Mouse (Mus musculus) G1E (cell line): ENCODE data around the gene Slc16a10. TPM values are rescaled to one million over a fixed set of nuclear protein-coding genes. Genes with fewer than 3 reads are reported as not detected.

Source experiments
- ATAC-seq: 2 replicates; pipeline ENCODE4 v1.8.0; 2016; ENCODE audit warnings: mild to moderate bottlenecking; ENCODE audit not compliant: insufficient number of reproducible peaks, poor library complexity, low FRiP score, severe bottlenecking; ENCODE audit errors: extremely low read depth
- DNase-seq: peaks from one replicate; pipeline ENCODE4 v3.0.0; 2012; ENCODE audit warnings: low spot score
- H3K27me3 ChIP-seq: 2 replicates; pipeline ENCODE4 v1.6.1; 2012; ENCODE audit warnings: mild to moderate bottlenecking, low read length, inconsistent platforms; ENCODE audit not compliant: insufficient read depth
- H3K36me3 ChIP-seq: replicated peaks from 2 replicates; pipeline ENCODE3; 2012; ENCODE audit warnings: mild to moderate bottlenecking, inconsistent platforms
- H3K4me1 ChIP-seq: 2 replicates; pipeline ENCODE4 v1.6.1; 2012; ENCODE audit warnings: low read depth, low read length, inconsistent platforms, mixed read lengths; ENCODE audit not compliant: insufficient read depth
- H3K4me3 ChIP-seq: 2 replicates; pipeline ENCODE4 v1.5.1; 2012; ENCODE audit warnings: low read depth, mild to moderate bottlenecking, inconsistent platforms, low read length, moderate library complexity, mixed read lengths
- H3K9me3 ChIP-seq: replicated peaks from 2 replicates; pipeline ENCODE4 v1.6.1; 2012; ENCODE audit warnings: inconsistent platforms
- CTCF ChIP-seq: IDR thresholded peaks from 2 replicates; pipeline ENCODE4 v1.5.1; 2012; ENCODE audit warnings: low read depth, low read length, inconsistent platforms, mixed read lengths
- GATA1 ChIP-seq: IDR thresholded peaks from 2 replicates; pipeline ENCODE4 v1.6.1; 2012; ENCODE audit warnings: borderline replicate concordance, low read length, inconsistent platforms, mixed read lengths
- GATA2 ChIP-seq: IDR thresholded peaks from 2 replicates; pipeline ENCODE4 v1.6.1; 2012; ENCODE audit warnings: low read depth, low read length, inconsistent platforms, borderline replicate concordance
- POLR2AphosphoS5 ChIP-seq: IDR thresholded peaks from 2 replicates; pipeline ENCODE4 v1.6.1; 2012; ENCODE audit warnings: low read depth, low read length, inconsistent platforms; ENCODE audit not compliant: insufficient replicate concordance
- TAL1 ChIP-seq: conservative IDR thresholded peaks from 2 replicates; pipeline ENCODE4 v1.6.1; 2012; ENCODE audit warnings: low read depth, low read length, inconsistent platforms, mixed read lengths
- polyA plus RNA-seq: library from polyadenylated mRNA; stranded (reverse); fragments of >175 nt; gene quantifications from 2 replicates; pipeline ENCODE4 v1.2.3, GENCODE M21; 2012
- total RNA-seq, 2 experiments: library from RNA; stranded (forward) in 1 of 2; stranded (reverse) in 1 of 2; fragments of 200-1000 nt in 1 of 2; fragments of >200 nt in 1 of 2; fragmentation: Nextera tagmentation in 1 of 2; gene quantifications; 2 replicates each; pipeline ENCODE4 v1.2.3; 2014 to 2017

Slc16a10 gene
- total and polyA plus RNA-seq, 3 experiments = 5.7 to 117 (median 16.9) TPM

GRCm38 (mm10) chr10:40152550-40152857 lies 10.4 kb upstream of the Slc16a10 start:
- H3K36me3 ChIP-seq = no peaks in the 10 kb centered on the region
- H3K4me1 ChIP-seq = peaks cover 43% of the 10 kb centered on the region
- no peak for TF ChIP-seq POLR2AphosphoS5
- no peak for TF ChIP-seq GATA2
- TF ChIP-seq CTCF = no peak
- TF ChIP-seq TAL1 = no peak
- no peak for TF ChIP-seq GATA1
- H3K27me3 ChIP-seq = no peaks in the 10 kb centered on the region
- H3K9me3 ChIP-seq = no peaks in the 10 kb centered on the region
- ATAC-seq (peak; percentile 22; the same call in 1 of the 2 replicates), DNase-seq (no peak)
- no peak overlapping the region for H3K4me3 ChIP-seq

- Histone ChIP-seq H3K27me3 (no peaks in the 10 kb centered on the region), H3K4me1 (peaks cover 47% of the 10 kb centered on the region), H3K9me3 (no peaks in the 10 kb centered on the region), H3K4me3 (no peak overlapping the region), H3K36me3 (no peaks in the 10 kb centered on the region)
- TF ChIP-seq POLR2AphosphoS5 = no peak
- TF ChIP-seq TAL1 = no peak
- no peak for TF ChIP-seq GATA2
- no peak for TF ChIP-seq GATA1
- no peak for TF ChIP-seq CTCF
- ATAC-seq = no peak
- no peak for DNase-seq
Measured at GRCm38 (mm10) chr10:40151852-40152549, 9.9 kb upstream of the Slc16a10 start.

- no peak for TF ChIP-seq GATA2
- TF ChIP-seq TAL1 = no peak
- no peak for TF ChIP-seq GATA1
- TF ChIP-seq CTCF = no peak
- TF ChIP-seq POLR2AphosphoS5 = no peak
- DNase-seq (no peak), ATAC-seq (no peak)
- Histone ChIP-seq H3K36me3 (no peaks in the 10 kb centered on the region), H3K4me1 (peaks cover 53% of the 10 kb centered on the region), H3K9me3 (no peaks in the 10 kb centered on the region), H3K27me3 (no peaks in the 10 kb centered on the region), H3K4me3 (no peak overlapping the region)
Measured at GRCm38 (mm10) chr10:40149584-40150145, 7.6 kb upstream of the Slc16a10 start.

GRCm38 (mm10) chr10:40147325-40148059 lies 5.4 kb upstream of the Slc16a10 start:
- DNase-seq (no peak), ATAC-seq (no peak)
- H3K9me3 ChIP-seq = no peaks in the 10 kb centered on the region
- H3K27me3 ChIP-seq = no peaks in the 10 kb centered on the region
- no peak overlapping the region for H3K4me3 ChIP-seq
- no peak for TF ChIP-seq GATA2
- H3K4me1 ChIP-seq = peaks cover 45% of the 10 kb centered on the region
- H3K36me3 ChIP-seq = no peaks in the 10 kb centered on the region

- ATAC-seq = no peak
- Histone ChIP-seq H3K9me3 (no peaks in the 10 kb centered on the region), H3K36me3 (no peaks in the 10 kb centered on the region), H3K27me3 (no peaks in the 10 kb centered on the region), H3K4me3 (no peak overlapping the region), H3K4me1 (peaks cover 42% of the 10 kb centered on the region)
- DNase-seq = no peak
- TF ChIP-seq TAL1 = no peak
- TF ChIP-seq GATA2 = no peak
- no peak for TF ChIP-seq GATA1
- no peak for TF ChIP-seq POLR2AphosphoS5
- no peak for TF ChIP-seq CTCF
Measured at GRCm38 (mm10) chr10:40146451-40146850, 4.4 kb upstream of the Slc16a10 start.

GRCm38 (mm10) chr10:40144815-40145214 lies 2.8 kb upstream of the Slc16a10 start:
- TF ChIP-seq POLR2AphosphoS5 (no peak), GATA2 (no peak), CTCF (no peak), TAL1 (no peak), GATA1 (no peak)

More at GRCm38 (mm10) chr10:40144815-40145214, 2.8 kb upstream of the Slc16a10 start:
- Histone ChIP-seq H3K9me3 (no peaks in the 10 kb centered on the region), H3K4me1 (peaks cover 52% of the 10 kb centered on the region), H3K27me3 (no peaks in the 10 kb centered on the region), H3K36me3 (peaks cover 2% of the 10 kb centered on the region), H3K4me3 (no peak overlapping the region)
- ATAC-seq (no peak), DNase-seq (no peak)
